Mouse (Mus musculus): Measurements from ENCODE around the gene Acvr1c. TPM values are rescaled to one million over a fixed set of nuclear protein-coding genes. Genes with fewer than 3 reads are reported as not detected.

Acvr1c gene
- total RNA-seq, 2 experiments from 2014 or later = not detected

GRCm38 (mm10) chr2:58289759-58290431, 67.8 kb downstream of the Acvr1c start:
- ATAC-seq (replicated peaks; ENCODE audit: poor library complexity, severe bottlenecking) = peak; percentile 33; the same call in 1 of the 2 replicates

GRCm38 (mm10) chr2:58289331-58289730, 68.4 kb downstream of the Acvr1c start:
- no peak for ATAC-seq (replicated peaks; ENCODE audit: poor library complexity, severe bottlenecking)

- ATAC-seq (replicated peaks; ENCODE audit: poor library complexity, severe bottlenecking) = peak; percentile 97
Measured at GRCm38 (mm10) chr2:58282259-58282910, 75.3 kb downstream of the Acvr1c start.

- peak; percentile 63 for ATAC-seq (replicated peaks; ENCODE audit: poor library complexity, severe bottlenecking)
Measured at GRCm38 (mm10) chr2:58281046-58281445, 76.6 kb downstream of the Acvr1c start.

- no peak for ATAC-seq (replicated peaks; ENCODE audit: poor library complexity, severe bottlenecking)
Measured at GRCm38 (mm10) chr2:58279163-58279562, 78.5 kb downstream of the Acvr1c start.

- no peak for ATAC-seq (replicated peaks; ENCODE audit: poor library complexity, severe bottlenecking)
Measured at GRCm38 (mm10) chr2:58276454-58276853, 81.2 kb downstream of the Acvr1c start.

GRCm38 (mm10) chr2:58240639-58241038, 117.1 kb downstream of the Acvr1c start:
- ATAC-seq (replicated peaks; ENCODE audit: poor library complexity, severe bottlenecking) = no peak

GRCm38 (mm10) chr2:58237487-58237886, 120.2 kb downstream of the Acvr1c start:
- ATAC-seq (replicated peaks; ENCODE audit: poor library complexity, severe bottlenecking) = no peak

Other genes starting within 250 kb of the Acvr1c start
- gene Cytip, start 162.4 kb downstream of the Acvr1c start, total RNA-seq (2014; fragmentation: Nextera tagmentation) = 7.4 and 15.5 TPM in 2 replicates
- gene Cytip, start 162.4 kb downstream of the Acvr1c start, total RNA-seq (2017) = 27.2 and 47.7 TPM in 2 replicates
- gene Gm17409, start 112.2 kb upstream of the Acvr1c start, total RNA-seq (2014; fragmentation: Nextera tagmentation) = not detected in 2 replicates
- not detected in 2 replicates for gene Gm17409, start 112.2 kb upstream of the Acvr1c start, total RNA-seq (2017)
- gene Acvr1, start 209.3 kb upstream of the Acvr1c start, total RNA-seq (2014; fragmentation: Nextera tagmentation) = 2.9 and 3.9 TPM in 2 replicates
- 0.78 and 0.88 TPM in 2 replicates for gene Acvr1, start 209.3 kb upstream of the Acvr1c start, total RNA-seq (2017)
- gene Upp2, start 209.4 kb upstream of the Acvr1c start, total RNA-seq (2014; fragmentation: Nextera tagmentation) = 0.09 TPM in 1 of 2 replicates, not detected in the other
- gene Upp2, start 209.4 kb upstream of the Acvr1c start, total RNA-seq (2017) = not detected in 2 replicates